Mouse (Mus musculus) heart, postnatal 0 days (tissue): ENCODE measurements at regions not wholly inside any gene's neighbourhood (a gene's known extent, or its start where the extent isn't known, plus 50 kb on each side); places are given as distances from the start of the nearest gene placed in this dataset.

Experiments used
- CTCF ChIP-seq: IDR thresholded peaks from 2 replicates; pipeline ENCODE4 v1.5.1; 2016; ENCODE audit warnings: antibody characterized with exemption, control low read depth, low read depth
- EP300 ChIP-seq: IDR thresholded peaks from 2 replicates; pipeline ENCODE4 v1.6.1; 2016; ENCODE audit warnings: antibody characterized with exemption, low read depth

DNA sequence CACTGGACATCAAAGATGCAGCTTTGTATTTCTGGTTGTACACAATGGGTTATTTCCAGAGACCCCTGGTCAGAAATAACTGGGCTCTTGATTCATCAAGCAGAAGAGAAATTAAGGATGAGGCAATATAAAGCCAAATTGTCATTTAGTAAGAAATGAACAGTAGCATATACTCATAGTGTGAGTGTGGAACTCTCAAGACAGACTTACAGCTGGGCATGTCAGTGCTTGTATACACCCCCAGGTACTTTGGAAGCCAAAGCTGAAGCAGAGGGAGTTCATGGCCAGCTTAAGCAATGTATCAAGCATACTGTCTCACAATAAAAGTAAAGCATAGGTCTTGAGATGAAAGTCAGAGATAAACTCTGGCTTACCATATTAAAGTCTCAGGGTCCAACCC, 155.7 kb downstream of the Hira start:
- TF ChIP-seq CTCF (no peak), EP300 (no peak)
